Mouse (Mus musculus): Measurements from ENCODE around the gene Hmgb1.

The Hmgb1 gene

DNA sequence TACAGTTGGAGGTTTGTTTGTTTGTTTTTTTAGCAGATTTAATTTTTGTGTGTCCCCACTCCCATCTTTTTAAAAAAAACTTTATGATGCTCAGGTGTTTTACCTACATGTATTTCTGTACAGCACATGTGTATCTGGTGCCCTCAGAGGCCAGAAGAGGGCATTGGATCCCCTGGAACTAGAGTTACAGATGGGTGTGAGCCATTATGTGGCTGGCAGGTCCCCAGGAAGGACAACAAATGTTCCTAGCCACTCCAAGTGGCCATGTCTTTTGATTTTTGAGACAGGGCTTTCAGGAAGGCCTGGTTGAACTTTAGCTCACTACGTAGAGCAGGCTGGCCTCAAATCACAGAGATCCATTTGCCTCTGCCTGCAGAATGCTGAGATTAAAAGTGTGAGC lies 121.5 kb downstream of the Hmgb1 start:
- DNase-seq (ENCODE audit: low read depth, low spot score), result no peak

DNA sequence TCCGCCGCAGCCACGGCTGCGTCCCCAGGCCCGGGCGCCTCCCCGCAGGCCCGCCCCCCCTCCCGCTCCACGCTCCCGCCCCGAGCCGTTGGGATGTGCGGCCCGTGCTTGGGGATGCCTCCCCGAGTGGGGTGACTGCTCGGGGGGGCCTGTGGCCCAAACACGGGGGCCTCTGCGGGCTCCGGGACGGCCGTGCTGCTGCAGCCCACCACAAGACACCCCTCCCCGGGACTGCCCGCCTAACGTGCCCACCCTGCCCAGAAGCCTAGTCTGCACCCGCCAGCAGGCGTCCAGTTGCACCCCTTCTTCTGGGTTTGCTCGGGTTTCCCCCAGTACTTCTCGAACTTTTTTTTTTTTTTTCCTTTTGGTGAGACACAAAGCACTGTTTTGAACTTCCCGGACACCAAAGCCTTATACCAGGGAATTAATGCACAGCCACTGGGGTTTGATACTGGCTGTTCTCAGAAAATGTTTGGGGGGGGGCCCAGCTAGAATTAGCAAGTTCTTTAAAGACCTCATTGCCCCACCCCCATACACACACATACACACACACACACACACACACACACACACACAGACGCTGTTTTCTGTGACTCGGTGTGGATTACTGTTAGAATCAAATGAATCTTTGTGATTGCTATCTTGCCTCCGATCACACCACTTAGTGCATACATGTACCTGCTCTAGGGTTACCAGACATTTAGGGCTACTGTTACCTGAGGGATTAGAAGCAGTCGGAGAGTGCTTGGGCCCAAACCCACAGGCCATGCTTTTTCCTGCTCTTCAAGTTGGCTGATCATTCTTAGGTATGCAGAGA lies 130.7 kb downstream of the Hmgb1 start:
- DNase-seq (ENCODE audit: low read depth, low spot score), result no peak

DNA sequence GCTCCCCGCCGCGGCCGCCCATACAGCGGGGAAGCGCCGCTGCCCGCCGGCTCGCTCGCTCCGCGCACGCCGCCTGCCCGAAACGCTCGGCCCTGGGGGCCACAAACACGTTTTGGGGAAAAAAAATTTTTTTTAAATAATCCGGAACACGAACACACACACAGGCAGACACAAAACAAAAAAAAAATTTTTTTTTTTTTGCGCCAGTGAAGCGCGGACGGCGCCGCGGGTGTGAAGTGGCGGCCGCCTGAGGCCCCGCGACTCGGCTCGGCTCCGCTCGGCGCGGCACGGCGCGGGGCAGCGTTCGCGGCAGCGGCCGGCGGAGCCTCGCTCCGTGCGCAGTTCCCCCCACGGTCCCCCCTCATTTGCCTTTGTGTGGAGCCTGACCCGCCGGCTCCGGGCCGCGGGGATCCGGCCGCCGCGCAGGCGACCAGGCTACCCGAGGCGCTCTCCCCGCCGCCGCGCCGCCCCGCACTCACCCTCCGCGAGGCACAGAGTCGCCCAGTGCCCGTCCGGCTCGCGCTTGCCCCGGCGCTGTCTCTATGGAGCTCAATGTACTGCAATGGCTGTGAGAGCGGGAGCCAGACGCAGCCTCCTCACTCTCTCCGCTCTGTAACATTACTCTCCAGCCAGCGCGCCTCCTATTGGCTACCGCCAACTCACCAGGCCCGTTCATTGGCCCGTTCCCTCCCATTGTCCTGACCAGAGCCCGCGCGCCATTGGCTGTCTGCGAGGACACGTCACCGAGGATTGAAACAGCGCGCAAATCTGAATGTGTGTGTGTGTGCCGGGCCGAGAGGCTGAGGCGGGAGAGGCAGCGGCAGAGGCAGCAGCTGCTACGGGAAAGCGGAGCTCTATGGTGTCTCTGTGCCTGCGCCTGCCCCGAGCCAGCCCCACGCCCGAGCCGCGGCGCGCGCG lies 131.6 kb downstream of the Hmgb1 start:
- DNase-seq (ENCODE audit: low read depth, low spot score), result peak; percentile 94

DNA sequence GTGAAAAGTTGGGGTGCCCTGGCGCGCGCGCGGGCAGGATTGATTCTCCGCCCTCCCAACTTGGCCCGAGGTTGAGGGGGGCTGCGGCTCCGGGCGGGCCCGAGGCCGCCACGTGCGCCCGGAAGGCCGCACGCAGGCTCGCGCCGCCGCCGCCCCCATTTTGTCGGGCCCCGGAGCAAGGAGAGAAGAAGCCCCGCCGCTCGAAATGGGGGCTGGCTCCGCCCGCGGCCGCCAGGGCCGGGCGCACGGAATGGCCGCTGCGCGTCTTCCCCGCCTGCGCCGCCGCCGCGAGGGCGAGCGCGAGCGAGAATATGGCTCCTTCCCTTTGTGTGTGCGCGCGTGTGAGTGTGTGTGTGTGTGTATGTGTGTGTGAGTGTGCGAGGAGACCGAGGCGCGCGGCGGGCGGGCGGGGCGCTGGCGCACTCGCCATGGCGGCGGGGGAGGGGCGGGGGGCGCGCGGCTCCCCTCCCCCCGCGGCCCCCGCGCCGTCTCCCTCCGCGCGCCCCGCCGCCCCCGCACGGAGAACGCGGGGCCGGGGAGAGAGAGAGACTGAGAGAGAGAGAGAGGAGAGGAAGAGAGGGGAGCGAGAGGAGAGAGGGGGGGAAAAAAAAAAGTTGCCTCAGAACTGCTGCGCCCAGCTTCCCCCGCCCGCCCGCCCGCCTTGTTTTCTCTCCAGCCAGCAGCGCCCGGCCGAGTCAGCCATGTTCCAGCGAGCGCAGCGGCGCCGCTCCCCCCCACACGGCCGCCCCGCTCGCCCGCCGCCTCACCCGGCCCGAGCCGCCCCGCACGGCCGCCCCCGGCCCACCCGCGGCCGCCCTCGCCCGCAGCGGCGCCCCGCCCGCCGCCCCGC lies 132.5 kb downstream of the Hmgb1 start:
- no peak for DNase-seq (ENCODE audit: low read depth, low spot score)

DNA sequence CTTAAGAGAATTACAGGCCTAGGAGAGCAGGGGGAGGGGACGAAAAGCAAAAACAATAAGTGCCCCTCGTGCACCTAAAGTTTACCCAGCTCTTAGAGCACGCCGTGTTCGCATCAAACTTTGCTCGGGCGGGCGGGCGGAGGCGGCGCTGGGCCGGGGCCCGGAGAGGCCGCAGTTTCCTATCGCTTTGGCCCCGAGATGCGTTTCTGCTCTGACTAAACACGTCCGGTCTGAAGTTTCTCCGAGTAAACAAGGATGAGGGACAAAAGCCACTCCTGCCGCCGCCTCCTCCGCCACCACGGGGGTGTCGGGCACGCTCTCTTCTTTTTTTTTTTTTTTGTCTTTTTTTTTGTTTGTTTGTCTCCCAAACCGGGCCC lies 133.1 kb downstream of the Hmgb1 start:
- DNase-seq (ENCODE audit: low read depth, low spot score), result no peak

DNA sequence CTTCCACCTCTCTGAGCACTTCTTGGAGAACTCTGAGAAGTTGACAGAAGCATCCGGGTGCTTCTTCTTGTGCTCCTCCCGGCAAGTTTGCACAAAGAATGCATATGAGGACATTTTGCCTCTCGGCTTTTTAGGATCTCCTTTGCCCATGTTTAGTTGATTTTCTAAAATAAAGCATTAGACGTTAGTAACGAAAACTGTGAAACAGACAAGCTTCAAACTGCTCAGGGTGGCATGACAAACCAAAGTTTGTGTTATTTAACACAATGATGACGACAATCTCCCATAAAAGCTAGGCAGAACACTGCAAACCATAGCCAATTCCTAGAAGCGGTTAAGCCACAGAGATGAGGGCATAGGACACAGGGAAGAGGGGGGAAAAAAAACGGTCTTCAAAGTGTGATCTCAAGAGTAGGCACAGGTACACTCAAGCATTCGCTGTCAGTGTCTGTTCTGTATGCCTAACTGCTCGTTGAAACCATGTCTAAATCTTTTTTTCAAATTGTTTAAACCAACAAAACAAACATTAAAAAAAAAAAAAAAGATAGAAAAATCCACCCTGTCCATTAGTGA lies 133.6 kb downstream of the Hmgb1 start:
- DNase-seq (ENCODE audit: low read depth, low spot score), result no peak

DNA sequence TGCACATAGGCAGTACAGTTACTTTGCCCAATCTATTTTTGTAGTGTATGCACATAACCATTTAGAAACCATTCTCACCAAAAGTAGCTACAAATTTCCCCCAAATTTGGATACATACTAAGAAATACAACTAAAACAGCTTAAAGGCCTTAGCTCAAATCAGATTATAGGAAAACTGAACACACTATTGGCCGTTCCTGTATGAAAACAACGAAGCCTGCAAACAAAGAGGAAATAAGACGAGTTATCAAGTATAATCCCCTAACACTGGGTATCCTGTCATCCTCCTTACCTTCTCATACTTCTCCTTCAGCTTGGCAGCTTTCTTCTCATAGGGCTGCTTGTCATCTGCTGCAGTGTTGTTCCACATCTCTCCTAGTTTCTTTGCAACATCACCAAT lies 134.9 kb downstream of the Hmgb1 start:
- no peak for DNase-seq (ENCODE audit: low read depth, low spot score)

DNA sequence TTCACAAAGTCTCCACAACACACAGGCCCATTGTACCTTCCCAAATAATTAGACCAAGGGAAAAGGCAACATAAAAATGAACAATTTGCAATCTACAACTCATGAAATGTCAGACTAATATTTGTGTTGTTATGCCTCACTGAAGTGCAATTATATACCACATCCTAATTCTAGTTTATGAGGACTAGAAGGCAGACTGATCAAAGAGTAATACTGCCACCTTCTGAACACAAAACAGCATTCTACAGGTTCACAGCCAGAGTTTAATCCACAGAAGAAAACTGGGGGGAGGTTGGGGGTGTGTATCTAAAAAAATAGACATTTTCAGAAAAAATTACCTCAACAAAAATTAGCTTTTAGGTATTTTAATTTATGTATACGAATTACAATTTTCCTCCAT lies 135.3 kb downstream of the Hmgb1 start:
- DNase-seq (ENCODE audit: low read depth, low spot score), result no peak

DNA sequence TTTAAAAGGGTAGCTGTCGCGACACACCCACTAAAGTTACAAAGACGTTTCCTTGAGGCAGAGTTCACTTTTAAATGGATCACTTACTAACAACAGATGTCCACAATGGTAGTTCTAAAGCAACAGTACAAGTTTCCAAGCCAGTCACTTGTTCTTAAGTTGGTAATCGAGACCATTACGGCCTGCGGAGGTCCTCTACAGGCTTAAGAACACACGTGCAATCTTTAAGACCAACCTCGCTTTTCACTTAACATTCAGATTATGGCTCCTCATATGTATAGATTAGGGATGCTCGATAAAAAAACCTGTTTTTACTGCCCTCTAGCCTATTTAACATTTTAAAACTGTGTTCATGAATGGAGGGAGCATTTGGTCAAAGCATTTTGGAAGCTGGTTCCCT lies 137.6 kb downstream of the Hmgb1 start:
- no peak for DNase-seq (ENCODE audit: low read depth, low spot score)

DNA sequence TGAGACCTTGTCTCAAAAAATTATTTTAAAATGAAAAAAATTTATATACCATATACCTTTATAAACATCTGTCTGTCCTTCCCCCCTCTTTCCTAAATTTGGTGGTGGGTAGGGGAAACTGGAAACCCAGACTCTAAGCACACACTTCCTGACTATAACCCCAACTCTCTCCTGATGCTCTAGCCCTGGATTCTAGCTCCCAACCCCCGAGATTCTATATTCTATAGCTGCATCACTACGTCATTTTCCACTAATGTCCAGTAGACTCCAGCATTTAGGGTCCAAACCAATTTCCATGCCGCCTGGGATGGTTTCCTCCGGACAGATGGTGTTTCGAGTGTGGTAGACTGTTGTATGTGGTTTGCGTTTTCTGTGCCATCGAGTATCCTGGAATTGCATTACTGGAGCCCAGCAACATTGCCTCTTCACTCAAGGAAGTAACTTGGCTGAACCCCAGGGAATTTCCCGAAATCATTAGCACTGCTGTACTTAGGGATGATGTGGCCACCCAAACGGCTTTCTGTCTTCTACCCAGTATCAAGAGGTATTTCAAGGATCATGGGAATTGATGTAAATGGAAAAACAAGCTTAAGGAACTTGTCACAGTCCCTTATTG lies 138.7 kb downstream of the Hmgb1 start:
- no peak for DNase-seq (ENCODE audit: low read depth, low spot score)

DNA sequence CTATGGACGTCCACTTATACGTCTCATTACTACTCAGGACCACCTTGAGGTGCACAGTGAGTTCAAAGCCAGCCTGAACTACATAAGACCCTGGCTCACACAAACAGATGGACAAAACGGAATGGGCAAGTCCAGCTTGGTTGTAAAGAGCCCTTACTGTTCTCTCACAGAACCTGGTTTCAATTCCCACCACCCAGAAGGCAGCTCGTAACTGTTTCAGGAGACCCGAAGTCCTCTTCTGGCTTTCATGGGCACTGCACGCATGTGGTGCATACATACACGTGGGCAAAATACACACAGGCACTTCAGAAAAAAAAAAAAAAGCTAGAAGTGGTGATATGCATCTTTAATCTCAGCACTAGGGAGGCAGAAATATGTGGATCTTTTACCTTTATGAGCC lies 139.2 kb downstream of the Hmgb1 start:
- DNase-seq (ENCODE audit: low read depth, low spot score), result no peak

DNA sequence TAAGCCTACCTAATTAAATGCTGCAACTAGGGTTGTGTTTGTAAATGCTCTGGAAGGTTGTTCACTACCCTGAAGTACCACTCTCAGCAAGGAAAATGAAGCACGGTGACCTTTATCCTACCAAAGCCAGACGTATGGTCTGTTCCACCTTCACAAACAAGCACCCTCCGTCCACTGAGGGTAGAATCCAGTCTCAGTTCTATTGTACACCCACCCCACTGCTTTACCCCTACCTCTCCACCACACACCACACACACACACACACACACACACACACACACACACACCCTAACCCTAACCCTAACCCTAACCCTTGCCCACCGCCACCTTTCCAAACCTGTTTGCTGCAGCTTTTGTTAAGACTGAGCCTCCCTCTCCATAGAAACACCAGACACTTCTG lies 140.2 kb downstream of the Hmgb1 start:
- no peak for DNase-seq (ENCODE audit: low read depth, low spot score)

DNA sequence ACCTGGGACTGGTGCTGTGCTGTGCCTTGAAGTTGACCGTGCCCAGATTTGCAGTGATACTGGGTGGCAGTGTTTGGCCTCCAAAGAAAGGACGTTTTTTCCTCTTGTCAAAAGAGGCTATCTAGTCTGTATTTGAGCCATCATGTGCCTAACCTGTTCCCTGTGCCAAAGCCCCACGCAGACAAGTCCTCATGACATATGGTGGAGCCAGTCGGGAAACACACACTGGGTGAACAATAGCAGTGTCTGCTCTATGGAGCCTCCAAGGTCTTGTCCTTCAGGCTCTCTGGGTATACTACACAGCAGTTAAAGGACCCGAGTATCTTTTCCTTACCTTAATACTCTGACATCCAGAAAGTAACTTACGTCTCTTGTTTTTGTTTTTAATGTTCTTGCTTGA lies 141.0 kb downstream of the Hmgb1 start:
- no peak for DNase-seq (ENCODE audit: low read depth, low spot score)

DNA sequence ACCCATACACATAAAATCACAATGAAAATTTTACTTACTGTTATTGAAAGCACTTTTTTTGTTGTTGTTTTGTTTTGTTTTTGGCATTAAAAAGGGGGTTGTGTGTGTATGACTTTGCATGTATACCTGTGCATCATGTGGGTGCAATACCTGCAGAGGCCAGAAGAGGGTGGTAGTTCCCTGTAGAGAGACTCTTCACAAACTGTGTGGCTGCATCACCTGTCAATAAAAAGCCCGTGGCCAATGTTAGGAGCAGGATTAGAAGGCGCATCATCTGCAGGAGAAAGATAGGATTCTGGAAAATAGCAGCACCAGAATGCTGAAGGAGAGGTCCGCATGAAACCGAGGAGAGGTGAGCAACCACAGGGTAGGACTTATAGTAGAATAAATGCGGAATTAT lies 144.5 kb downstream of the Hmgb1 start:
- DNase-seq (ENCODE audit: low read depth, low spot score), result no peak

DNA sequence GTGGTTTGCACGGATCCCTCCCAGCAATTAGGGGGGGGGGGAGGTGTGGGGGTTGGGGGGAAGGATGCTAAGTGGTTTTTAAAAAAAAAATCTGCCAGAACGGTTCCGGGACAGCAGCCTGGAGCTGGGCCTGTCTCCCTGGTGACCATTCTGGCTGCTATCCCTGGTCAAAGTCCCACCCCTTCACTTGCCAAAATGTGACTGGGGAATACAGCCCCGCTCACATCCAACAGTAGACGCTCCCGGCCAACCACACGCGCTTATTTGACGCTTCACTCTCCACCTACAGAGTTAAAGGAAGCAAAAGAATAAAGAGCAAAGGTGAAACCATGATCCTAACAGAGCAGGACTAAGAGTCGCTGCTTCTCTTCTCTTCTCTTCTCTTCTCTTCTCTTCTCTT lies 146.6 kb downstream of the Hmgb1 start:
- no peak for DNase-seq (ENCODE audit: low read depth, low spot score)

DNA sequence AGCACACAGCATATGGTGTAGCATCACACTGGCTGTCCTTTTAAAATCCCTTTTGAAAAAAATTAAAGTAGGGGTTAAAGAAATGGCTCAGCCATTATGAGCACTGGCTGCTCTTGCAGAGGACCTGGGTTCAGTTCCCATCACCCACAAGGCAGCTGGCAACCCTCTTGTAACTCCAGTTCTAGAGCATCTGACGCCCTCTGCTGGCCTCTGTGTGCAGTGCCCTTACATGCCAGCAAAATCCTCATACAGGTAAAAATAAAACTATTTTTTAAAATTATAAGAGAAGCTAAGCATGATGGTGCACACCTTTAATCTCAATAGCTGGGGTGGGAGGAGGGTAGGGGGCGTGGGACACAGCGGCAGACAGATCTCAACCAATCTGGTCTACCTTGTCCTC lies 147.4 kb downstream of the Hmgb1 start:
- DNase-seq (ENCODE audit: low read depth, low spot score), result no peak

DNA sequence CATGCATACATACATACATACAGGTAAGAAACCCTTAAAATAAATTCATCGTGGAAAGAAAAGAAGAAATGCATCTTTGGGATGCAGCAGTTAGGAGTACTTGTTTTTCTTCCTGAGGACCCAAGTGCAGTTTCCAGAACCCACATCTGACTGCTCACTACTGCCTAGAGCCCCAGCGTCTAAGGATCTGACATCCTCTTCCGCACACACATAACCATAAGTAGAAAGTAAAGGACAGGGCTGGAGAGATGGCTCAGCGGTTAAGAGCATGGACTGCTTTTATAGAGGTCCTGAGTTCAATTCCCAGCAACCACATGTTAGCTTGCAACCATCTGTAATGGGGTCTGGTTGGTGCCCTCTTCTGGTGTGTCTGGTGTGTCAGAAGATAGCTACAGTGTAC lies 151.9 kb downstream of the Hmgb1 start:
- DNase-seq (ENCODE audit: low read depth, low spot score), result no peak

DNA sequence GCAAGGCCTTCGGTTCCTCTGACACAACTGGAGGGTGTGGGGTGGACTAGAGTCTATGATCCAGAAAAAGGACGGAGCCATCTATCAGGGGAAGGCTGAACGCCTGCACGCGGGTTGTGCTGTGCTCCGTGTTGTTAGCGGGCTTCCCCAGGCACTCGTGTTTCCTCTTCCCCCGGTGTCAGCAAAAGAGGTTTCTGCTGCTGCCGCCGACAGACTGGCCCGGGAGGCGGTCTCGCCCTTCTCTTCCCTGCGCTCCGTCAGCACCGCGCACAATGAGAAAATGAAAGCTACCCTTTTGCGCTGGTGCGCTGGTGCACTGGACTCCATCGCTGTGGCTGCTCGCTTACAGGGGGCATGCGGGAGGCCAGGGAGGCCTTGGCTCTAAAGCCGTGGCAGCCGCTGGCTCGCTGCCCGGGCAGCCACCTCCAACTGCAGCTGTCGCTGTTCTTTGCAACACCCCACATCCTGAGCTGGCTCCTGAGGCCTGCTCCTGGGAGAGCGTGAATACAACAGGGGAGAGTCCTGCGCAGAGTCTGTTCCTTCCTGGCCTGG lies 153.0 kb downstream of the Hmgb1 start:
- DNase-seq (ENCODE audit: low read depth, low spot score), result no peak

DNA sequence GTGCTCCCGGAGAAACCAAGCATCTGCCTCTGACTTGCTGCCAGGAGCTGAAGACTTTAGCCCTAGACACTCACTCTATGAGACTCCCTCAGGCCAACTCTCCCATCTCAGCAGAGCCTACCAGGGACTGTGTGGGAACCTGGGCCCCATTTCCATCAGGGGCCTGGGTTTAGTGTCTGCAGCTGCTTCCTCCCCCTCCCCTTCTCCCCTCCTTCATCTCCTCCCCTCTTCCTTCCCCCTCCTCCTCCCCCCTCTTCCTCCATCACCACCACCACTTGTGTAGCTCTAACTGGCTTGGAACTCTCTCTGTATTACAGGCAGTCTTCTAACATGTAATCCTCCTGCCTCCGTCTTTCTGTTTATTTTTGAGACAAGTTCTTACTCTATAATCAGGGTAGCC lies 154.2 kb downstream of the Hmgb1 start:
- no peak for DNase-seq (ENCODE audit: low read depth, low spot score)

DNA sequence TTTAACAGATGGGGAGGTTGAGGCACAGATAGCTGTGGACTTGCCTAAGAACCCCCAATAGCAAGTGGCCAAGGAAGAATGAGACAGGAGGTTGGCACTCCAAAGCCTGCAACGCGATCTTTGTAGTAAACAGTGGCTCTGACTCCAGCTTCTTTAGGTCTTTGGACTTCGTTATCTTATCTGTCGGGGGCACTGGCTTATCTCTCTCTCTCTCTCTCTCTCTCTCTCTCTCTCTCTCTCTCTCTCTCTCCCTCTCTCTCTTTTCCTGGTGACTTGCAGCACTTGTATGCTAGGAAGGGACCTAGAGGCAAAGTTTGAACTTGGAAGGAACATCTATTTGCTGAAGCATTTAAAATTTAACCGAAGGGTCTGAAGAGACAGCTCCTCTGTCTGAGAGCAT lies 155.9 kb downstream of the Hmgb1 start:
- no peak for DNase-seq (ENCODE audit: low read depth, low spot score)

DNA sequence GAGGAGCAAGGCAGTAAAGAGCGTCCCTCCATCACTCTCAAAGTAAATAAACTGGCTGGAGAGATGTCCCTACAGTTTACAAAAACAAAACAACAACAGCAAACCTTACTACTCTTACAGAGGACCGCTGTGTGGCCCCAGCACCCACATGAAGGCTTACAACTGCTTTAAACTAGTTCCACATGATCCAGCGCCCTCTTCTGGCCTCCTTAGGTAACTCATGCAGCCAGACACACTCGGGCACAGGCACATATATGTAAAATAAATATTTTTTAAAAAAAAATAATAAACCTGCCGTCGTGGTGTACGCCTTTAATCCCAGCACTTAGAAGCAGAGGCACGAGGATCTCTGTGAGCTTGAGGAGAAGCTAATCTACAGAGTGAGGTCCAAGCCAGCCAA lies 156.9 kb downstream of the Hmgb1 start:
- no peak for DNase-seq (ENCODE audit: low read depth, low spot score)
